Mouse (Mus musculus): Measurements from ENCODE around the gene Zfp865. TPM values are rescaled to one million over a fixed set of nuclear protein-coding genes. Genes with fewer than 3 reads are reported as not detected.
A peak's percentile ranks its signal among the peaks of the same experiment; 100 is the strongest.
"Not testable (repeated sequence)": the region's sequence is repeated elsewhere in the genome, so short reads cannot be mapped to it uniquely, and the experiment has no call there.

Zfp865 gene
- polyA plus RNA-seq, 1 experiment from 2014 or later: 9.0 TPM

DNA sequence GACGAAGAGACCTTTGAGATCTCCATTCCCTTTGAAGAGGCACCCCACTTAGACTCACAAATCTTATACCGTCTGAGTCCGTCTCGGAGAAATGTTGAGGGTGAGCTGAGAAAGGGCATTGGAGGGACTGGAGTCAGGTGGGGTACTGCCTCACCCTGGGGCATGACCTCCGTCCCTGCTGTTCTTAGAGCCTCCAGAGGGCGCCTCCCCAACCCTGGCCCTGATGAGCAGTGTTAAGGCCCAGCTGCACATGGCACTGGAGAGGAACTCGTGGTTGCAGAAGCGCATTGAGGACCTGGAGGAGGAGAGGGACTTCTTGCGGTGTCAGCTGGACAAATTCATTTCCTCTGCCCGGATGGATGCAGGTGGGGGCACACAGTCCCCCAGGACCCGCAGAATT lies 37.6 kb downstream of the Zfp865 start:
- H3K27me3 ChIP-seq (ENCODE audit: insufficient read depth, poor library complexity, severe bottlenecking): peaks cover 64% of the 10 kb centered on the region
- no peaks in the 10 kb centered on the region for H3K9me3 ChIP-seq
- DNase-seq (ENCODE audit: low spot score): peak; percentile 12
- 30% methylated on average over 11 of the region's 11 CpGs for WGBS
- peak overlapping the region; percentile 3 for H3K4me3 ChIP-seq
- no peak overlapping the region for H3K27ac ChIP-seq
- H3K4me1 ChIP-seq (replicated peaks): peaks cover 49% of the 10 kb centered on the region
- H3K36me3 ChIP-seq: no peaks in the 10 kb centered on the region

- Histone ChIP-seq H3K36me3 (no peaks in the 10 kb centered on the region; the same call in 1 of the 2 replicates), H3K4me3 (no peak overlapping the region), H3K27ac (no peak overlapping the region), H3K4me1 (replicated peaks) (peaks cover 45% of the 10 kb centered on the region), H3K27me3 (ENCODE audit: insufficient read depth, poor library complexity, severe bottlenecking) (peaks cover 56% of the 10 kb centered on the region), H3K9me3 (no peaks in the 10 kb centered on the region)
- 89% methylated on average over 1 of the region's 1 CpGs for WGBS
- DNase-seq (ENCODE audit: low spot score): no peak
Measured at GRCm38 (mm10) chr7:5058631-5059030, 38.5 kb downstream of the Zfp865 start.

DNA sequence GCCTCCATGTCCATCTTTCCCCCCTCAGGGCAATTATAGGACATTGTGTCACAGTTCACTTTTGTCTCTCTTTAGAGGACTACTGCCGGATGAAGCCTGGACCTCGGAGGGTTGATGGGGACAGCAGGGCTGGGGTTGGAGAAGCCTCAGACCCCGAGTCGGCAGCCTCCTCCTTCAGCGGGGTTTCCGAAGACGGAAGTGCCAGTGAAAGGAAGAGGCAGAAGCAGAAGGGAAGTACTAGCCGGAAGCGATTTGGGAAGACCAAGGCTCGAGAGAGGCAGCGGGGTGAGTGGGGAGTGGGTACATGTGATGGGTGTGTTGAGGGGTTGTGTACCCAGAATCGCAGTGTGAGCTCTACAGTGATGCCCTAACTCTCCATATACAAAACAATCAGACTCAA lies 39.2 kb downstream of the Zfp865 start:
- DNase-seq (ENCODE audit: low spot score): no peak
- Histone ChIP-seq H3K9me3 (no peaks in the 10 kb centered on the region), H3K36me3 (peaks cover 7% of the 10 kb centered on the region; the same call in 1 of the 2 replicates), H3K4me3 (no peak overlapping the region; the same call in 1 of the 2 replicates), H3K27ac (peak overlapping the region; percentile 97; the same call in 1 of the 2 replicates), H3K27me3 (ENCODE audit: insufficient read depth, poor library complexity, severe bottlenecking) (peaks cover 48% of the 10 kb centered on the region), H3K4me1 (replicated peaks) (peaks cover 45% of the 10 kb centered on the region)
- WGBS: 90% methylated on average over 12 of the region's 12 CpGs

GRCm38 (mm10) chr7:5060239-5060731 lies 40.1 kb downstream of the Zfp865 start:
- WGBS: 4% methylated on average over 27 of the region's 27 CpGs
- Histone ChIP-seq H3K36me3 (peaks cover 10% of the 10 kb centered on the region; the same call in 1 of the 2 replicates), H3K27ac (peak overlapping the region; percentile 97), H3K9me3 (no peaks in the 10 kb centered on the region), H3K4me1 (replicated peaks) (peaks cover 45% of the 10 kb centered on the region), H3K4me3 (peak overlapping the region; percentile 79), H3K27me3 (ENCODE audit: insufficient read depth, poor library complexity, severe bottlenecking) (peaks cover 40% of the 10 kb centered on the region)
- DNase-seq (ENCODE audit: low spot score): peak; percentile 78

- Histone ChIP-seq H3K27me3 (ENCODE audit: insufficient read depth, poor library complexity, severe bottlenecking) (peaks cover 31% of the 10 kb centered on the region), H3K4me3 (peak overlapping the region; percentile 79), H3K4me1 (replicated peaks) (peaks cover 54% of the 10 kb centered on the region), H3K9me3 (no peaks in the 10 kb centered on the region), H3K36me3 (peaks cover 19% of the 10 kb centered on the region), H3K27ac (peak overlapping the region; percentile 97)
- WGBS: under 1% methylated on average over 60 of the region's 60 CpGs
- peak; percentile 99 for DNase-seq (ENCODE audit: low spot score)
Measured at GRCm38 (mm10) chr7:5060944-5061773, 41.0 kb downstream of the Zfp865 start.

GRCm38 (mm10) chr7:5061774-5062359 lies 41.7 kb downstream of the Zfp865 start, which contains the start of gene U2af2:
TSS of gene U2af2 (plus strand) at chr7:5062143.
- under 1% methylated on average over 64 of the region's 65 CpGs for WGBS
- Histone ChIP-seq H3K36me3 (peaks cover 26% of the 10 kb centered on the region), H3K4me1 (replicated peaks) (peaks cover 50% of the 10 kb centered on the region), H3K27me3 (ENCODE audit: insufficient read depth, poor library complexity, severe bottlenecking) (peaks cover 24% of the 10 kb centered on the region), H3K27ac (peak within 1 kb of the TSS; percentile 97), H3K9me3 (no peaks in the 10 kb centered on the region), H3K4me3 (peak within 1 kb of the TSS; percentile 79)
- peak; percentile 96 for DNase-seq (ENCODE audit: low spot score)

GRCm38 (mm10) chr7:5062360-5063001 lies 42.3 kb downstream of the Zfp865 start:
- Histone ChIP-seq H3K36me3 (peaks cover 32% of the 10 kb centered on the region), H3K4me3 (peak overlapping the region; percentile 79), H3K27me3 (ENCODE audit: insufficient read depth, poor library complexity, severe bottlenecking) (peaks cover 18% of the 10 kb centered on the region), H3K4me1 (replicated peaks) (peaks cover 43% of the 10 kb centered on the region), H3K27ac (peak overlapping the region; percentile 97), H3K9me3 (no peaks in the 10 kb centered on the region)
- peak; percentile 83 for DNase-seq (ENCODE audit: low spot score)
- under 1% methylated on average over 51 of the region's 51 CpGs for WGBS

- no peak for DNase-seq (ENCODE audit: low spot score)
- Histone ChIP-seq H3K4me1 (replicated peaks) (peaks cover 36% of the 10 kb centered on the region), H3K9me3 (no peaks in the 10 kb centered on the region), H3K27me3 (ENCODE audit: insufficient read depth, poor library complexity, severe bottlenecking) (no peaks in the 10 kb centered on the region), H3K4me3 (no peak overlapping the region), H3K27ac (no peak overlapping the region), H3K36me3 (peaks cover 56% of the 10 kb centered on the region)
- WGBS: 94% methylated on average over 6 of the region's 6 CpGs
Measured at GRCm38 (mm10) chr7:5064886-5065285, 44.7 kb downstream of the Zfp865 start.

GRCm38 (mm10) chr7:5073586-5073985 lies 53.4 kb downstream of the Zfp865 start:
- DNase-seq (ENCODE audit: low spot score): no peak
- no peaks in the 10 kb centered on the region for H3K4me1 ChIP-seq (replicated peaks)
- no peaks in the 10 kb centered on the region for H3K9me3 ChIP-seq
- peaks cover 98% of the 10 kb centered on the region for H3K36me3 ChIP-seq
- WGBS: 87% methylated on average over 1 of the region's 1 CpGs
- H3K4me3 ChIP-seq: no peak overlapping the region
- no peak overlapping the region for H3K27ac ChIP-seq
- H3K27me3 ChIP-seq (ENCODE audit: insufficient read depth, poor library complexity, severe bottlenecking): no peaks in the 10 kb centered on the region

GRCm38 (mm10) chr7:5074984-5075383 lies 54.8 kb downstream of the Zfp865 start:
- no peak for DNase-seq (ENCODE audit: low spot score)
- Histone ChIP-seq H3K27me3 (ENCODE audit: insufficient read depth, poor library complexity, severe bottlenecking) (no peaks in the 10 kb centered on the region), H3K27ac (no peak overlapping the region), H3K36me3 (peaks cover 92% of the 10 kb centered on the region), H3K4me1 (replicated peaks) (0 out of 2 replicates have a peak, but pooled peaks cover 2% of the 10 kb centered on the region), H3K9me3 (no peaks in the 10 kb centered on the region), H3K4me3 (no peak overlapping the region)
- WGBS: 91% methylated on average over 5 of the region's 5 CpGs

DNA sequence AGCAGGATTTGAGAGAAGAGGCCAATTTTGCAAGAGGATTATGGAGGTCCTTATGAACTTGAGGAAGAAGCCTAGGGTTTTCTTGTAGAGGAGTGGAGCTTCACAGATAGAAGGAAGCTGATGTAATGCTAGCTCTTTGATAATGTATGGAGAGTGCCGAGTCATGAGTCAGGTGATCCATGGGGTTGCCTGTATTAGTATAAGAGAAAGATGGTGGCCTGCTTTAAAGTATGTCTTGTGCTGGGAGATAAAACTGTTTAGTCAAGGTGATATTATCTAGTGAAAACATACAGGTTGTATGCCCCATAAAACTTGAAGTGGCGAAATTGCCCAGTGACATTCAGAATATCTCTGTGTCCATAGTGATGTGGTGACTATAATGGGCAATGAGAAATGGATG lies 56.8 kb downstream of the Zfp865 start:
- H3K36me3 ChIP-seq: peaks cover 74% of the 10 kb centered on the region
- H3K27ac ChIP-seq: no peak overlapping the region
- 93% methylated on average over 2 of the region's 2 CpGs for WGBS
- H3K9me3 ChIP-seq: no peaks in the 10 kb centered on the region
- H3K4me3 ChIP-seq: no peak overlapping the region
- H3K27me3 ChIP-seq (ENCODE audit: insufficient read depth, poor library complexity, severe bottlenecking): no peaks in the 10 kb centered on the region
- DNase-seq (ENCODE audit: low spot score): no peak
- peaks cover 15% of the 10 kb centered on the region for H3K4me1 ChIP-seq (replicated peaks)

DNA sequence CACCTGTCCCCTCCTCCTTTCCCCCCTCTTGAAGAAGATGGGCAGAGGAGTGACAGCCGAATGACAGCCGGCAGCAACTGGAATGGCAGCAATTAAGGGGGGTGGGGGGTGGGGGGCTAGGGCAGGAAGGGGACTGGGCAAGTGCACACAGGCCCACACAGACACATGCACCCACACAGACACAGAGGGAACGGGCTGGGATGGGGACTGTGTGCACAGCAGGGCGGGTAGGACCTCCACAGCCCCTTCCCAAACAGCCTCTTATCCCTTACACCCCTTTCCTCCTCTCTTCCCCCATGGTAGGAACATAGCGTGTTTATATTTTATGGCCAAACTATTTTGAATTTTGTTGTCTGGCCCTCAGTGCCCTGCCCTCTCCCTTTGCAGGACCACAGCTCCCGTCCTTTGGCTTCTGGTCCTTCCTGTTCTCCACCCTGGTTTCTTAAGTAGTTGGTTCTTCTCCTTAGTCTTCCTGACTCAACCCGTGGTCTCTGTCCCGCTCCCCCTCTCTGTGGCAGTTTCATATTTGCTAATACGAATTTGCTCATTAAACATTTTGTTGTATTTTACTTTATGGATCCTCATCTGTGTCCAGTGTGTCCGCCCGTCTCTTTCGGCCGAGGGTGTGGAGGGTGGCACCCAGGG lies 59.3 kb downstream of the Zfp865 start:
- peaks cover 18% of the 10 kb centered on the region for H3K4me1 ChIP-seq (replicated peaks)
- not testable (repeated sequence) for DNase-seq (ENCODE audit: low spot score); H3K9me3 ChIP-seq; H3K27me3 ChIP-seq (ENCODE audit: insufficient read depth, poor library complexity, severe bottlenecking)
- H3K27ac ChIP-seq: peak overlapping the region; percentile 96
- H3K36me3 ChIP-seq: peaks cover 73% of the 10 kb centered on the region
- H3K4me3 ChIP-seq: peak overlapping the region; percentile 96
- WGBS: 60% methylated on average over 12 of the region's 13 CpGs
